Mouse (Mus musculus) ovary, postnatal 10 days (tissue): ENCODE results near the gene Taar6.

Experiments
- DNase-seq: peaks from one replicate; pipeline ENCODE4 v3.0.0; 2022; ENCODE audit warnings: low spot score

Taar6 gene

GRCm38 (mm10) chr10:23985546-23985945 is at the start of gene Taar6:
Gene Taar6, minus strand, starts transcription at chr10:23985646.
- DNase-seq = no peak

GRCm38 (mm10) chr10:24031347-24031746 is 45.9 kb upstream of the Taar6 start:
- DNase-seq = no peak

- no peak for DNase-seq
Measured at GRCm38 (mm10) chr10:24026922-24027321, 41.5 kb upstream of the Taar6 start, which contains the start of gene Taar7d. Gene Taar7d, plus strand, starts transcription at chr10:24027222.

- DNase-seq = no peak
Measured at GRCm38 (mm10) chr10:24008143-24008542, 22.7 kb upstream of the Taar6 start.

GRCm38 (mm10) chr10:24007034-24007433 is 21.6 kb upstream of the Taar6 start:
- DNase-seq = no peak

GRCm38 (mm10) chr10:24006442-24006841 is 21.0 kb upstream of the Taar6 start:
- no peak for DNase-seq

GRCm38 (mm10) chr10:23999639-24000038 is 14.2 kb upstream of the Taar6 start, which contains the start of gene Taar7b:
Gene Taar7b, plus strand, starts transcription at chr10:23999939.
- no peak for DNase-seq

GRCm38 (mm10) chr10:23993381-23993780 is 7.9 kb upstream of the Taar6 start, which contains the start of gene Taar7a:
Gene Taar7a, minus strand, starts transcription at chr10:23993481.
- no peak for DNase-seq

- DNase-seq = no peak
Measured at GRCm38 (mm10) chr10:23986419-23986818, 973 bp upstream of the Taar6 start.

GRCm38 (mm10) chr10:23978901-23979705 is 6.3 kb downstream of the Taar6 start:
- DNase-seq = peak; percentile 34

- no peak for DNase-seq
Measured at GRCm38 (mm10) chr10:23977958-23978357, 7.5 kb downstream of the Taar6 start.

- DNase-seq = no peak
Measured at GRCm38 (mm10) chr10:23971256-23971655, 14.2 kb downstream of the Taar6 start.

GRCm38 (mm10) chr10:23970656-23971165 is 14.7 kb downstream of the Taar6 start, which contains the start of gene Taar5:
Gene Taar5, plus strand, starts transcription at chr10:23970706.
- no peak for DNase-seq

GRCm38 (mm10) chr10:23964921-23965610 is 20.4 kb downstream of the Taar6 start:
- no peak for DNase-seq

- no peak for DNase-seq
Measured at GRCm38 (mm10) chr10:23963444-23963843, 22.0 kb downstream of the Taar6 start.

- DNase-seq = no peak
Measured at GRCm38 (mm10) chr10:23960444-23960915, 25.0 kb downstream of the Taar6 start, which contains the start of gene Taar4. Gene Taar4, plus strand, starts transcription at chr10:23960494.

- no peak for DNase-seq
Measured at GRCm38 (mm10) chr10:23959071-23959470, 26.4 kb downstream of the Taar6 start.

GRCm38 (mm10) chr10:23951714-23952113 is 33.7 kb downstream of the Taar6 start:
- no peak for DNase-seq

GRCm38 (mm10) chr10:23949508-23950005 is 35.9 kb downstream of the Taar6 start, which contains the start of gene Taar3:
Gene Taar3, plus strand, starts transcription at chr10:23949558.
- DNase-seq = no peak

GRCm38 (mm10) chr10:23948026-23948425 is 37.4 kb downstream of the Taar6 start:
- DNase-seq = no peak

- DNase-seq = no peak
Measured at GRCm38 (mm10) chr10:23942465-23942864, 43.0 kb downstream of the Taar6 start.

GRCm38 (mm10) chr10:23938312-23938711 is 47.1 kb downstream of the Taar6 start, which contains the start of gene Taar2:
Gene Taar2, plus strand, starts transcription at chr10:23938572.
- no peak for DNase-seq
